20 mouse cellular contexts compared by ENCODE assay signal in the genomic region with DNA sequence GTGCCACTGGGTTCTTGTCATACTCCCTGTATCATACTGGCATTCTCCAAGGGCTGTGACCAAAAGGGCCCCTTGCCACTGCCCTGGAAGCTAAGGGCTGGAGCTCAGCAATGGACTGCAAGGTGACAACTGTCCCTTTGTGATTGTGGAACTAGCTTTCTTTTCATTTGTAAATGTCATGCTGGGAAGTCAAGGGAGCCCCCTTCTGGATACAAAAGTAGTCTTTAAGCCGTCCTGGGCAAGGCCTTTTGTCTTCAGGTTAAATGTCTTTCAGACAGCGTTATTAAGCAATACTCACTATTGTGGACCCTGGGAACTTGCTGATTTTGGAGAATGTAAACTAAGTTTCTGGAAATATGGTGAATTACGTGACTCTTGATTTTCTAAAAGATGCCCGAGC. TPM values are rescaled to one million over a fixed set of nuclear protein-coding genes. Genes with fewer than 3 reads are reported as not detected.
A peak's percentile ranks its signal among the peaks of the same experiment; 100 is the strongest.
DNase-seq lines count a peak whose midpoint lies in the region; ATAC-seq and TF ChIP-seq lines count a peak whose summit lies in the region.
"Had no signal": no experiment of that assay in that cellular context is flagged by ENCODE, and none has a peak within 500 bp of the region (broad histone marks: within the 10 kb centered on the region; RNA-seq: fewer than 3 reads in every experiment).

No protein-coding gene starts in this region.

- H3K4me3 ChIP-seq in forebrain, embryonic 14.5 days (ENCODE audit: low read depth, low read length): no peak overlapping the region
- no peak overlapping the region for H3K4me3 ChIP-seq in forebrain, embryonic 15.5 days
- no peak overlapping the region for H3K4me3 ChIP-seq in liver, postnatal 0 days (ENCODE audit: low read depth, low read length)
- peak overlapping the region; percentile 53; the same call in 1 of the 2 replicates for H3K4me3 ChIP-seq in E14TG2a.4 (replicated peaks; ENCODE audit: low read length)
- H3K4me3 ChIP-seq: erythroblast, embryonic 14.5 days had no signal

- H3K27me3 ChIP-seq in forebrain, embryonic 14.5 days (replicated peaks; ENCODE audit: control insufficient read depth, insufficient read depth, low read length): peaks cover 22% of the 10 kb centered on the region
- H3K27me3 ChIP-seq in forebrain, embryonic 15.5 days: peaks cover 43% of the 10 kb centered on the region
- peaks cover 17% of the 10 kb centered on the region for H3K27me3 ChIP-seq in liver, postnatal 0 days (ENCODE audit: insufficient read depth, low read length)
- H3K27me3 ChIP-seq in E14TG2a.4 (ENCODE audit: insufficient read depth, low read length): peaks cover 27% of the 10 kb centered on the region

- TF ChIP-seq CTCF in liver, postnatal 0 days (IDR thresholded peaks at IDR 0.05; ENCODE audit: low read depth): 0 out of 2 replicates have a peak, but pooled peaks have one; percentile 12
- TF ChIP-seq CTCF in E14TG2a.4 (conservative IDR thresholded peaks at IDR 0.05; ENCODE audit: low read length): no peak

- WGBS in forebrain, embryonic 14.5 days: 5% methylated on average over 4 of the region's 4 CpGs
- WGBS in forebrain, embryonic 15.5 days: 7% methylated on average over 4 of the region's 4 CpGs
- WGBS in liver, postnatal 0 days (ENCODE audit: insufficient replicate concordance): 25% methylated on average over 4 of the region's 4 CpGs

- H3K4me2 ChIP-seq in forebrain, embryonic 14.5 days (ENCODE audit: low read length): no peak overlapping the region
- no peak overlapping the region for H3K4me2 ChIP-seq in forebrain, embryonic 15.5 days (replicated peaks)
- H3K4me2 ChIP-seq in liver, postnatal 0 days (ENCODE audit: low read depth, low read length): no peak overlapping the region

- peaks cover 12% of the 10 kb centered on the region for H3K4me1 ChIP-seq in forebrain, embryonic 14.5 days (ENCODE audit: control insufficient read depth, insufficient read depth, low read length)
- peaks cover 18% of the 10 kb centered on the region for H3K4me1 ChIP-seq in forebrain, embryonic 15.5 days
- no peaks in the 10 kb centered on the region for H3K4me1 ChIP-seq in liver, postnatal 0 days (ENCODE audit: insufficient read depth)
- peaks cover 48% of the 10 kb centered on the region for H3K4me1 ChIP-seq in E14TG2a.4 (replicated peaks; ENCODE audit: low read depth, low read length)

- ATAC-seq in forebrain, embryonic 14.5 days: no peak
- ATAC-seq in forebrain, embryonic 15.5 days (replicated peaks): no peak
- no peak for ATAC-seq in liver, postnatal 0 days
- no peak for ATAC-seq in megakaryocyte progenitor cell, adult 5-6 weeks (replicated peaks; ENCODE audit: poor library complexity)

- H3K27ac ChIP-seq in forebrain, embryonic 14.5 days (ENCODE audit: low read depth, low read length): no peak overlapping the region
- H3K27ac ChIP-seq in forebrain, embryonic 15.5 days (replicated peaks): no peak overlapping the region
- no peak overlapping the region for H3K27ac ChIP-seq in liver, postnatal 0 days (ENCODE audit: low read depth)
- H3K27ac ChIP-seq: gastrocnemius, adult 2 months; layer of hippocampus, adult 2 months; neural tube, embryonic 12.5 days had no signal

- TF ChIP-seq EP300 in liver, postnatal 0 days (IDR thresholded peaks at IDR 0.05; ENCODE audit: low read depth): no peak

- DNase-seq in forebrain, embryonic 14.5 days (ENCODE audit: low spot score): peak; percentile 16
- DNase-seq in liver, postnatal 0 days: no peak
- DNase-seq in liver: no peak
- peak; percentile 32 for DNase-seq in embryo, embryonic 9.5 days (ENCODE audit: extremely low spot score)
- DNase-seq in adrenal gland, postnatal 14 days: no peak
- DNase-seq: cerebellum, adult 11-12 months; gastrocnemius, adult 2 months; lung, adult 2 months; spleen, adult 18-20 months had no signal

- H3K9me3 ChIP-seq in forebrain, embryonic 14.5 days (replicated peaks; ENCODE audit: control insufficient read depth, low read length): no peaks in the 10 kb centered on the region
- H3K9me3 ChIP-seq in forebrain, embryonic 15.5 days: no peaks in the 10 kb centered on the region
- no peaks in the 10 kb centered on the region for H3K9me3 ChIP-seq in liver, postnatal 0 days (ENCODE audit: low read length)
- H3K9me3 ChIP-seq in E14TG2a.4 (ENCODE audit: low read length): no peaks in the 10 kb centered on the region
- H3K9me3 ChIP-seq: neural tube, embryonic 12.5 days had no signal

- H3K9ac ChIP-seq in forebrain, embryonic 14.5 days (ENCODE audit: low read length): no peak overlapping the region
- no peak overlapping the region for H3K9ac ChIP-seq in forebrain, embryonic 15.5 days (replicated peaks)
- no peak overlapping the region for H3K9ac ChIP-seq in liver, postnatal 0 days (replicated peaks)
- H3K9ac ChIP-seq: neural tube, embryonic 12.5 days had no signal

- no peaks in the 10 kb centered on the region for H3K36me3 ChIP-seq in forebrain, embryonic 14.5 days (ENCODE audit: control insufficient read depth, insufficient read depth, low read length)
- no peaks in the 10 kb centered on the region for H3K36me3 ChIP-seq in forebrain, embryonic 15.5 days
- H3K36me3 ChIP-seq in liver, postnatal 0 days (replicated peaks; ENCODE audit: insufficient read depth, low read length): no peaks in the 10 kb centered on the region
- H3K36me3 ChIP-seq in E14TG2a.4 (ENCODE audit: insufficient read depth, low read length): no peaks in the 10 kb centered on the region
- H3K36me3 ChIP-seq: neural tube, embryonic 12.5 days had no signal

RNA-seq across cellular contexts. Expression of a gene that starts 4.3 kb away (rescaled TPM):
- 0.43 and 0.46 TPM in 2 replicates for polyA plus RNA-seq in forebrain, embryonic 14.5 days (2014; fragmentation: Nextera tagmentation; extraction: Ambion mirVana)
- polyA plus RNA-seq in forebrain, embryonic 15.5 days (2015; fragmentation: Nextera tagmentation; extraction: Ambion mirVana): 0.27 and 0.51 TPM in 2 replicates
- polyA plus RNA-seq in liver, postnatal 0 days (2015; fragmentation: Nextera tagmentation; extraction: Ambion mirVana): not detected in 2 replicates
- total RNA-seq in adrenal gland, postnatal 14 days (2021): 0.15 and 0.38 TPM in 2 replicates
- not detected in 2 replicates for total RNA-seq in megakaryocyte progenitor cell, adult 5-6 weeks (2015)
- not detected in 2 replicates for total RNA-seq in megakaryocyte progenitor cell, adult 5-6 weeks (2017)
- total RNA-seq: gastrocnemius, adult 2 months; heart, adult 8-10 months; heart, postnatal 10 days; layer of hippocampus, adult 2 months; left cerebral cortex, adult 8-10 months; megakaryocyte-erythroid progenitor cell, adult 5-6 weeks; MEL had no signal
- polyA plus RNA-seq: erythroblast, embryonic 14.5 days; lung, adult 2 months had no signal

Comparison
In these comparisons a context has a peak if more than half of its experiments do, and no peak if none do; other contexts are left out.
1. DNase-seq: peak in forebrain, embryonic 14.5 days (single experiment) and embryo, embryonic 9.5 days (single experiment); none in liver, postnatal 0 days (single experiment), liver (single experiment) and adrenal gland, postnatal 14 days (single experiment).